Mouse (Mus musculus): ENCODE measurements around the gene Sh2d2a.
"Not testable (repeated sequence)": the region's sequence is repeated elsewhere in the genome, so short reads cannot be mapped to it uniquely, and the experiment has no call there.

DNA sequence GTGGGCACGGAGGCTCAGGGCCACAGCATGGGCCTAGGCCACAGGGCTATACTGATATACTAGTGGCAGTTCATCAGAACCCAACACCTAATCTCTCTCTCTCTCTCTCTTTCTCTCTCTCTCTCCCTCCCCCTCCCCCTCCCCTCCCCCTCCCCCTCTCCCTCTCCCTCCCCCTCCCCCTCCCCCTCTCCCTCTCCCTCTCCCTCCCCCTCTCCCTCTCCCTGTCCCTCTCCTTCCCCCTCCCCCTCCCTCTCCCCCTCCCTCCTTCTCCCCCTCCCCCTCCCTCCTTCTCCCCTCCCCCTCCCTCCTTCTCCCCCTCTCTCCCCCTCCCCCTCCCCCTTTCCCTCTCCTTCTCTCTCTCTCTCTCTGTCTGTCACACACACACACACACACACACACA is 22.3 kb upstream of the Sh2d2a start, which contains the start of gene Pear1:
- not testable (repeated sequence) for TF ChIP-seq EP300, CTCF (IDR thresholded peaks at IDR 0.05; ENCODE audit: low read depth)

Data from liver, embryonic 14.5 days (tissue).